Mouse (Mus musculus) myocyte (in vitro differentiated cells): ENCODE data around the gene Rnf220.

Experiments
- CEBPB ChIP-seq: IDR thresholded peaks from 2 replicates; pipeline ENCODE4 v1.6.1; 2011; ENCODE audit warnings: mild to moderate bottlenecking, moderate library complexity; ENCODE audit not compliant: poor library complexity, insufficient read depth, severe bottlenecking
- MAX ChIP-seq: IDR thresholded peaks from one replicate; pipeline ENCODE4 v1.6.1; 2011; ENCODE audit warnings: low read depth, mild to moderate bottlenecking, control low read depth
- MYOG ChIP-seq, 3 experiments: IDR thresholded peaks; one replicate each; pipeline ENCODE4 v1.6.1; 2011; ENCODE audit warnings: control low read depth in 2 of 3, low read depth in 2 of 3, mild to moderate bottlenecking in 2 of 3; ENCODE audit not compliant: insufficient read length in 2 of 3, control insufficient read depth in 1 of 3, insufficient read depth in 1 of 3
- POLR2A ChIP-seq: IDR thresholded peaks from one replicate; pipeline ENCODE4 v1.6.1; 2011; ENCODE audit warnings: low read depth, mild to moderate bottlenecking, control low read depth, moderate library complexity; ENCODE audit not compliant: insufficient read length
- POLR2AphosphoS2 ChIP-seq: IDR thresholded peaks from one replicate; pipeline ENCODE4 v1.6.1; 2011; ENCODE audit warnings: low read depth, control low read depth; ENCODE audit not compliant: insufficient read length
- SRF ChIP-seq: IDR thresholded peaks from one replicate; pipeline ENCODE4 v1.6.1; 2011; ENCODE audit warnings: low read depth; ENCODE audit not compliant: control insufficient read depth, insufficient read length
- TCF3 ChIP-seq: IDR thresholded peaks from one replicate; pipeline ENCODE4 v1.6.1; 2011; ENCODE audit warnings: low read depth, control low read depth; ENCODE audit not compliant: insufficient read length
- USF1 ChIP-seq: IDR thresholded peaks from one replicate; pipeline ENCODE4 v1.6.1; 2011; ENCODE audit warnings: low read depth, mild to moderate bottlenecking, control low read depth, moderate library complexity

GRCm38 (mm10) chr4:117277021-117277420 is 219.8 kb downstream of the Rnf220 start:
- TF ChIP-seq CEBPB (no peak), POLR2A (no peak), USF1 (no peak), MAX (no peak), SRF (no peak), MYOG (IDR thresholded peaks at IDR 0.05; ENCODE audit: control insufficient read depth in 1 of 3, insufficient read depth in 1 of 3, insufficient read length in 2 of 3, low read depth in 2 of 3) (no peak), POLR2AphosphoS2 (no peak), TCF3 (no peak)
